Mouse (Mus musculus) forebrain, embryonic 14.5 days (tissue): ENCODE measurements around the gene Tomm22. TPM values are rescaled to one million over a fixed set of nuclear protein-coding genes. Genes with fewer than 3 reads are reported as not detected.

Experiments
- ATAC-seq: fragments of 200-750 bp; cut with Nextera tagmentation; 2 replicates; pipeline ENCODE4 v1.8.0; 2017; ENCODE audit warnings: mild to moderate bottlenecking, moderate library complexity
- DNase-seq: peaks from one replicate; pipeline ENCODE4 v3.0.0-alpha.2; 2015; ENCODE audit warnings: low spot score
- H3K27ac ChIP-seq: fragments of 300-500 bp; sonication (generic); 2 replicates; pipeline ENCODE4 v1.5.1; 2014; ENCODE audit warnings: low read depth, mild to moderate bottlenecking, control low read depth, low read length, moderate library complexity
- H3K27me3 ChIP-seq: fragments of 300-500 bp; sonication (generic); replicated peaks from 2 replicates; pipeline ENCODE4 v1.6.1; 2014; ENCODE audit warnings: low read length, control low read depth, mixed read lengths; ENCODE audit not compliant: control insufficient read depth, insufficient read depth
- H3K36me3 ChIP-seq: fragments of 300-500 bp; sonication (generic); 2 replicates; pipeline ENCODE4 v1.6.1; 2014; ENCODE audit warnings: low read length, control low read depth; ENCODE audit not compliant: control insufficient read depth, insufficient read depth
- H3K4me1 ChIP-seq: fragments of 300-500 bp; sonication (generic); 2 replicates; pipeline ENCODE4 v1.6.1; 2014; ENCODE audit warnings: antibody characterized with exemption, low read length, control low read depth; ENCODE audit not compliant: control insufficient read depth, insufficient read depth
- H3K4me2 ChIP-seq: fragments of 300-500 bp; sonication (generic); 2 replicates; pipeline ENCODE4 v1.6.1; 2014; ENCODE audit warnings: mild to moderate bottlenecking, control low read depth, low read length
- H3K4me3 ChIP-seq: fragments of 300-500 bp; sonication (generic); 2 replicates; pipeline ENCODE4 v1.5.1; 2014; ENCODE audit warnings: low read depth, low read length, control low read depth
- H3K9ac ChIP-seq: fragments of 300-500 bp; sonication (generic); 2 replicates; pipeline ENCODE4 v1.6.1; 2014; ENCODE audit warnings: mild to moderate bottlenecking, low read length, control low read depth, moderate library complexity
- H3K9me3 ChIP-seq: fragments of 300-500 bp; sonication (generic); replicated peaks from 2 replicates; pipeline ENCODE4 v1.6.1; 2016; ENCODE audit warnings: low read length, control low read depth, mixed read lengths; ENCODE audit not compliant: control insufficient read depth
- WGBS: fragments of 180-500 bp; shearing (Covaris S2); extraction: QIAGEN DNeasy Blood & Tissue Kit; methylation state at CpG from one replicate; pipeline ENCODE4 v1.1.7; 2014; 5-methylcytosine and 5-hydroxymethylcytosine counted together
- polyA plus RNA-seq: library from polyadenylated mRNA; unstranded; fragments of >200 nt; fragmentation: Nextera tagmentation; extraction: Ambion mirVana; gene quantifications from 2 replicates; pipeline ENCODE4 v1.2.1, GENCODE M21; 2014

Gene Tomm22
- polyA plus RNA-seq, 1 experiment from 2014 or later: 300 TPM

DNA sequence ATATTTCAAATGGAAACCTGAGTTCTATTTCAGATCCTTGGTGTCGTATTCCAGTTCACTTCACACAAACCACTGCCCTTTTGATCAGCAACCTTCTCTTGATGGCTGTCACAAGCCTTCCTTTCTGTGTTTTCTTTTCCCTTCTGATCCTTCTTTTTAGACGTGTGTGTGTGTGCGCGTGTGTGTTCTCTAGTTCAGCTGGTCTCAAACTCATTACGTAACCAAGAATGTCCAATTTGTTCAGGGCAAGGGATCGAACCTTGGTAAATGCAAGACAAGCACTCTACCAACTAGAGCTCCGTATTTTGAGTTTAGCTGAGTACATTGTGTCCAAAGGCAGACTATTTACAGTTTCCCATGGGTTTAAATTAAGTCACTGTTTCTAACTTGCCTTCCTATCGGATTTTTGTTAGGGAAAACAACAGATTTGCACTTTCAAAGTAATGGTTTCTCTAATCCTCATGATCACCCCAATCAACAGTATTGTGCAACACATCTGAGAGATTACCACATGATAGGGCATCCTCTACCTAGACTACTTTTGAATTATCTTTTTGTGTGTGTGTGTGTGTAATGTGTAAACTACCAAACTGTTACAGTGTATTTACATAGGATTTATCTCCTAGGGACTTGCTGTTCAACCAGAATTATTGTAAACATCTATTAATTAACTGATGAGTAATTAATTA, 17.8 kb downstream of the Tomm22 start:
- H3K27ac ChIP-seq: peak overlapping the region; percentile 90
- 2% methylated on average over 8 of the region's 8 CpGs for WGBS

DNA sequence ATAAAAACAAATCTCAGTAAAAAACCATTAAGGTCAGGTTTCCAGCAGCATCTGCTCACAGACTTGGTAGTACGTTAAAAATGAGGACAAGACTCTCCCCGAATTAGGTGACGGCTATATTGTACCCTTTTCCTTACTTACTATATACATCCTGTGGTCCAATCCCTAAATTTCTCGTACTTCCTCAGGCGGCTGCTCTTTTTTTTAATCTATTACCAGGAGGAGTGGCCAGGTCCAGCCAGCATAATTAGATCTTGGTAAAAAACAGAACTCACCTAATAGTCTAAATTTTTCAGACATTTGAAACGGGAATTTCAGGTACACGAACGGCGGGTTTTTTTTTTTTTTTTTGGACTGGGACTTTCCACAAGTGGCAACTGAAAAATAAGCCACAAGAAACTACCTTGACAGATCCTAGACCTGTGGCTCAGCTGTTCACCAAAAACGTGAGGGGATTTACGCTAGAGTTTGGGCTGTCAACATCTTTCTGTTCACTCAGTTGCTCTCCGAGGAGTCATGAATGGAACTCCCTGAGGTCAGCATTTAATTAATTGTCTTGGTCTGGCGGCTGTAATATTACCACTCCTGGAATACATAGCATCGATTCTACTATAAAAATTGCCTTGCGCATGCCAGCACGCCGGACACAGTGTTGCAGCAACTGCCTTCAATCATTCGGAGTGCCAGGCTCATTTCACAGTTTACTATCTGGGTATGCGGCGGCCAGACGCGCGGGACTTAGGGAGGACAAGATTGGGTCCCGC, 19.2 kb downstream of the Tomm22 start:
- H3K9ac ChIP-seq: 0 out of 2 replicates have a peak overlapping the region, but pooled peaks have one; percentile 29
- no peaks in the 10 kb centered on the region for H3K27me3 ChIP-seq
- peaks cover 3% of the 10 kb centered on the region; the same call in 1 of the 2 replicates for H3K36me3 ChIP-seq
- peaks cover 43% of the 10 kb centered on the region for H3K4me1 ChIP-seq
- DNase-seq: no peak
- H3K27ac ChIP-seq: peak overlapping the region; percentile 48; the same call in 1 of the 2 replicates
- ATAC-seq: no peak
- WGBS: 15% methylated on average over 24 of the region's 24 CpGs
- H3K9me3 ChIP-seq: no peaks in the 10 kb centered on the region
- peak overlapping the region; percentile 68 for H3K4me2 ChIP-seq
- peak overlapping the region; percentile 30 for H3K4me3 ChIP-seq

More for the DNA sequence above, 17.8 kb downstream of the Tomm22 start:
- H3K4me3 ChIP-seq: peak overlapping the region; percentile 95
- peaks cover 56% of the 10 kb centered on the region for H3K4me1 ChIP-seq
- DNase-seq (no peak), ATAC-seq (no peak)
- H3K4me2 ChIP-seq: peak overlapping the region; percentile 63
- peak overlapping the region; percentile 90; the same call in 1 of the 2 replicates for H3K9ac ChIP-seq
- H3K9me3 ChIP-seq: no peaks in the 10 kb centered on the region
- no peaks in the 10 kb centered on the region for H3K27me3 ChIP-seq
- H3K36me3 ChIP-seq: no peaks in the 10 kb centered on the region

DNA sequence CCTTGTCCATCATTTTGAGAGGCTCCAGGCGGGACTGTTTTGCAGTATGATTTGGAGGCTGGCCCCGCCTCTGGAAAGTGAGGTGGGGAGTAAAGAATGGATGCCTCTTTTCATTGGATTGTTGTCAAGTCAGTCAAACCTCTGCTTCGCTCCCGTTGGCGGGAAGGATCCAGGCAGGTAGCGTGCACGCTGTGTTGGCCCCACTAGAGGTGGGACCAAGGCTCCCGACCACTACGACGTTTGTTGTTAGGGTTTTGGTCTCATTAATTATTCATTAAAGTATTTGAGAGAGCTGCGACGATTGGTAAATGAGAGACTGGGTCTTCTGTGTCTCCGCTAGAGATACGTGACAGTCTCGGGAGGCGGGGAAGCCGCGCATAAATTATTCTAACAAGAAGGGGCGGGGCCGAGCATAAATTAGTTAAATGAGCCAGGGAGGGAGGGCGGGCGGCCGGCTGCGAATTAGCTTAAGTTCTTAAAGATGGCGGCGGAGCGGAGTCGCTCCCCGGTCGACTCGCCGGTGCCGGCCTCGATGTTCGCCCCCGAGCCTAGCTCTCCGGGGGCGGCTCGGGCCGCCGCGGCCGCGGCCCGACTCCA, 19.9 kb downstream of the Tomm22 start, which contains the start of gene Gtpbp1:
TSS of gene Gtpbp1 (plus strand) at position 420 of the 597 bp plus-strand sequence.
- H3K36me3 ChIP-seq: peaks cover 6% of the 10 kb centered on the region; the same call in 1 of the 2 replicates
- peak within 1 kb of the TSS; percentile 93 for H3K4me3 ChIP-seq
- H3K4me2 ChIP-seq: peak within 1 kb of the TSS; percentile 97
- DNase-seq: peak; percentile 100
- H3K4me1 ChIP-seq: peaks cover 36% of the 10 kb centered on the region
- no peaks in the 10 kb centered on the region for H3K27me3 ChIP-seq
- H3K9me3 ChIP-seq: no peaks in the 10 kb centered on the region
- peak within 1 kb of the TSS; percentile 87 for H3K9ac ChIP-seq
- WGBS: 0% methylated on average over 44 of the region's 45 CpGs
- H3K27ac ChIP-seq: peak within 1 kb of the TSS; percentile 84
- peak; percentile 97 for ATAC-seq

DNA sequence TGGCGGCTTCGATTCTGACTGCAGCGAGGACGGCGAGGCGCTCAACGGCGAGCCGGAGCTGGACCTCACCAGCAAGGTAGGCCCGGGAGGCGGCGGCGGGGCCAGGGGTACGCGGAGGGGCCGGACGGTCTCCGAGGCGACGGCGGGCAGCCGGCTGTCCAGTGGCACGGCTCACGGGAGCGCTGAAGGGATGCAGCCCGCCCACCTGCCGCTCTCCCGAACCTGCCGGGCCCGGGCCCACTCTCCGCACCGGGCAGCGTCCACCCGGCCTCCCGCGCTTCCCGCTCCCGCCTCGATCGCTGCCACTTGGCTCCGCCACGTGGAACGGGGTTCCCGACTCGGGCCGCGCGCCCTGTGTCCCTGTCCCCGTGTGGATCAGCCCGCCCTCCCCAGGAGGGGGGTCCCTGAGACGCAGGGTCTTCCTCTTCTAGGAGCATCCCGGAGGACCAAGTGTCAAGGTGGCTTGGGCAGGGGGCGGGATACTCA, 20.4 kb downstream of the Tomm22 start:
- Histone ChIP-seq H3K27me3 (no peaks in the 10 kb centered on the region), H3K9ac (peak overlapping the region; percentile 87), H3K4me3 (peak overlapping the region; percentile 93), H3K4me1 (peaks cover 31% of the 10 kb centered on the region), H3K9me3 (no peaks in the 10 kb centered on the region), H3K27ac (peak overlapping the region; percentile 84), H3K36me3 (peaks cover 6% of the 10 kb centered on the region), H3K4me2 (peak overlapping the region; percentile 97)
- peak; percentile 16; the same call in 1 of the 2 replicates for ATAC-seq
- DNase-seq: peak; percentile 20
- WGBS: under 1% methylated on average over 44 of the region's 53 CpGs

DNA sequence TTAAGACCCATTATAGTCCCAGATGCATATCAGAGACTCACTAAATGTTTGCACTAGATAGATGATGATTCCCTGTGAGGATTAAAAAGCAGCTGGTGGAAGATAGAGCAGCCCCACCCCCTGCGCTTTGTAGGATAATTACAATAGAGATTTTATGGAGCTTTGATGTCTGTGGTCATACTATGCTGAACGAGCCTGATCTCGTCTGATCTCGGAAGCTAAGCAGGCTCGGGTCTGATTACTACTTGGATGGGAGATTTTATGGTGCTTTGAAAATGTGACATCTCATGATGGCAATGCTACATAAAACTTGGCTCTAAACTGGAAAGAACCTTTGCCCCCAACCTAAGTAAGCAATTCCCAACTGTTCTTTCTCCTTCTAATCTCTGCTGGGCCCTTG, 21.7 kb downstream of the Tomm22 start:
- WGBS: 76% methylated on average over 5 of the region's 5 CpGs
- DNase-seq (no peak), ATAC-seq (no peak)
- Histone ChIP-seq H3K9me3 (no peaks in the 10 kb centered on the region), H3K4me1 (peaks cover 26% of the 10 kb centered on the region), H3K4me3 (peak overlapping the region; percentile 93; the same call in 1 of the 2 replicates), H3K27me3 (no peaks in the 10 kb centered on the region), H3K9ac (peak overlapping the region; percentile 22; the same call in 1 of the 2 replicates), H3K27ac (no peak overlapping the region), H3K4me2 (peak overlapping the region; percentile 14; the same call in 1 of the 2 replicates), H3K36me3 (peaks cover 9% of the 10 kb centered on the region)

DNA sequence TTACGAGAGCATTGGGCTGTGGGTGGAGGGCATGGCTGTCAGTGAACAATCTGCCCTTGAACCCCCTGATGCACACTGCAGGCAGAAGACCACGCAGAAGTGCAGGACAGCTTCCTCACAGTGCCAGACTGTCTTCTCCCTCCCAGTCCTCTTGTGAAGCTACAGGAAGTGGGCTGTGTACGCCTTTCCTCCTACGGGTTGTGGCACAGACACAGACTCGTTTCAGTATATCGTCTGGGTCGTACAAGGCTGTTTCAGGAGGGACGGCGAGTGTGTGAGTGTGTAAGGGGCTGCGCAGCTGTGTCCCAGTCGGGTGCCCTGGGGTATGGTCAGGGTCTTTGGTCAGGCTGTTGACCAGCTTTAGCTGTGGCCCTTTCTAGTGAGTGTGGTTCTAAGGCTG, 23.1 kb downstream of the Tomm22 start:
- no peak overlapping the region for H3K9ac ChIP-seq
- H3K4me3 ChIP-seq: no peak overlapping the region
- no peaks in the 10 kb centered on the region for H3K27me3 ChIP-seq
- no peak overlapping the region for H3K27ac ChIP-seq
- H3K4me2 ChIP-seq: no peak overlapping the region
- H3K4me1 ChIP-seq: peaks cover 21% of the 10 kb centered on the region
- peaks cover 9% of the 10 kb centered on the region for H3K36me3 ChIP-seq
- no peaks in the 10 kb centered on the region for H3K9me3 ChIP-seq
- no peak for ATAC-seq
- no peak for DNase-seq
- WGBS: 93% methylated on average over 11 of the region's 11 CpGs

DNA sequence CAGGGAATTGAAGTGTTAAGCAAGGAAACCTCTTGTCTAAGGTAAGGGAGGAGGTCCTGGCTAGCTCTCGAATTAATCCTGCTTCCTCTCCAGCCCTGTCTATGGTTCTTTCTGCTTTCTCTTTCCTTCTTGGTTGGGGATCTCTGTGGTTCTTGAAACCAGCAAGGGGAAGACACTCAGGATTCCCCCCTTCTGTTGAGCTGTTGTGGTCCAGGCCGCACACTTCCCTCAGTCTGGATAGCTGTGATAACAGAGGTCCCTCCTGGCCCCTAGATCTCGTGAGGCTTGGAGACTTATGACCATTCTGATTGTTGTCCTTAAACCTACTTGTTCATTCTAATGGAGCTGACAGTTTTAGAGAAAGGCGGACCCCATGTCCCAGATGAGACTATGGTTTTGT, 23.9 kb downstream of the Tomm22 start:
- WGBS: 94% methylated on average over 4 of the region's 4 CpGs
- ATAC-seq: no peak
- H3K4me2 ChIP-seq: no peak overlapping the region
- no peak overlapping the region for H3K4me3 ChIP-seq
- no peak for DNase-seq
- H3K27ac ChIP-seq: no peak overlapping the region
- no peaks in the 10 kb centered on the region for H3K27me3 ChIP-seq
- no peaks in the 10 kb centered on the region for H3K9me3 ChIP-seq
- peaks cover 11% of the 10 kb centered on the region for H3K36me3 ChIP-seq
- no peak overlapping the region for H3K9ac ChIP-seq
- peaks cover 21% of the 10 kb centered on the region for H3K4me1 ChIP-seq

DNA sequence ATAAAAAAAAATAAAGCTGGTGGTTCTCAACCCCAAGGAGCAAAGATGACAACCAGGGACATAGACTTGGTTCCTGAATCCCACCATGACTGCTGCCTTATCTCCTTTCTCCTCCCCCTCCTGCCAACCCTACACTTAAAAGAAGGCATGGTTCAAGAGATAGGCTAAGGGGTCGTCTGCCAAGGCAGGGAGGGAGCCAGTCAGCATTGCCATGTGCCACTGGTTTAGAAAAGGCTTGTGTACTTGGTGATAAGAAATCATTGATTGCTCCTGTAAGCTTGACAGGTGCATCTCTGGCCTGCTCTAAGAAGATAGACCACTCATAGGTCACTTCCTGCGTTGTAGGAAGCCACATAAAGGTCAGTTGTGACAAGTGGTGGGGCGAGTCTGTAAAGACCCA, 24.9 kb downstream of the Tomm22 start:
- H3K27ac ChIP-seq: no peak overlapping the region
- H3K9ac ChIP-seq: no peak overlapping the region
- no peaks in the 10 kb centered on the region for H3K27me3 ChIP-seq
- no peak overlapping the region for H3K4me3 ChIP-seq
- peaks cover 11% of the 10 kb centered on the region for H3K36me3 ChIP-seq
- no peaks in the 10 kb centered on the region for H3K9me3 ChIP-seq
- H3K4me2 ChIP-seq: no peak overlapping the region
- ATAC-seq (no peak), DNase-seq (no peak)
- H3K4me1 ChIP-seq: peaks cover 16% of the 10 kb centered on the region
- 85% methylated on average over 3 of the region's 3 CpGs for WGBS
